In genomic region chr11:60707672-60708071, GRCm38 (mm10) we compare ENCODE assay signal across 8 mouse cellular contexts. TPM values are rescaled to one million over a fixed set of nuclear protein-coding genes. Genes with fewer than 3 reads are reported as not detected.
DNase-seq lines count a peak whose midpoint lies in the region; ATAC-seq and TF ChIP-seq lines count a peak whose summit lies in the region.

No protein-coding gene starts in this region.

- H3K9ac ChIP-seq in heart, postnatal 0 days (replicated peaks; ENCODE audit: low read depth, low read length): no peak overlapping the region
- no peak overlapping the region for H3K9ac ChIP-seq in liver, postnatal 0 days (replicated peaks)
- no peak overlapping the region for H3K9ac ChIP-seq in forebrain, embryonic 16.5 days (replicated peaks; ENCODE audit: low read depth, low read length)

- peak overlapping the region; percentile 69 for H3K27ac ChIP-seq in embryonic fibroblast, embryonic 13.5 days (ENCODE audit: insufficient read depth, low read length)
- H3K27ac ChIP-seq in heart, postnatal 0 days (ENCODE audit: low read depth): peak overlapping the region; percentile 27
- no peak overlapping the region for H3K27ac ChIP-seq in liver, postnatal 0 days (ENCODE audit: low read depth)
- no peak overlapping the region for H3K27ac ChIP-seq in forebrain, embryonic 16.5 days (ENCODE audit: low read length)

- no peak overlapping the region for H3K4me3 ChIP-seq in embryonic fibroblast, embryonic 13.5 days (ENCODE audit: insufficient read depth, low read length)
- H3K4me3 ChIP-seq in heart, postnatal 0 days (ENCODE audit: low read depth, low read length): no peak overlapping the region
- no peak overlapping the region for H3K4me3 ChIP-seq in liver, postnatal 0 days (ENCODE audit: low read depth, low read length)
- no peak overlapping the region for H3K4me3 ChIP-seq in forebrain, embryonic 16.5 days (replicated peaks; ENCODE audit: low read length)

- H3K9me3 ChIP-seq in heart, postnatal 0 days (replicated peaks; ENCODE audit: control insufficient read depth, low read length): no peaks in the 10 kb centered on the region
- H3K9me3 ChIP-seq in liver, postnatal 0 days (ENCODE audit: low read length): no peaks in the 10 kb centered on the region
- no peaks in the 10 kb centered on the region for H3K9me3 ChIP-seq in forebrain, embryonic 16.5 days (ENCODE audit: control insufficient read depth, low read length)

- peaks cover 13% of the 10 kb centered on the region for H3K4me1 ChIP-seq in embryonic fibroblast, embryonic 13.5 days (ENCODE audit: control insufficient read depth, insufficient read depth, low read length)
- H3K4me1 ChIP-seq in heart, postnatal 0 days (ENCODE audit: control insufficient read depth, insufficient read depth): no peaks in the 10 kb centered on the region; the same call in 1 of the 2 replicates
- no peaks in the 10 kb centered on the region for H3K4me1 ChIP-seq in liver, postnatal 0 days (ENCODE audit: insufficient read depth)
- peaks cover 8% of the 10 kb centered on the region for H3K4me1 ChIP-seq in forebrain, embryonic 16.5 days (replicated peaks; ENCODE audit: control insufficient read depth, insufficient read depth, low read length)

- no peak; the same call in 1 of the 2 replicates for TF ChIP-seq POLR2A in embryonic fibroblast, embryonic 13.5 days (IDR thresholded peaks at IDR 0.05; ENCODE audit: low read depth, low read length)

- DNase-seq in thymus, postnatal 4 days: peak; percentile 8
- DNase-seq in thymus, postnatal 0 days (ENCODE audit: low spot score): no peak
- DNase-seq in heart, postnatal 0 days (ENCODE audit: low spot score): peak; percentile 72
- peak; percentile 33 for DNase-seq in liver, postnatal 0 days
- peak; percentile 72 for DNase-seq in urinary bladder, adult 2 months (ENCODE audit: low spot score)
- no peak for DNase-seq in embryo, embryonic 10.5 days (ENCODE audit: low spot score)

- no peak for TF ChIP-seq CTCF in embryonic fibroblast, embryonic 13.5 days (IDR thresholded peaks at IDR 0.05; ENCODE audit: borderline replicate concordance, insufficient read depth, low read length)
- no peak for TF ChIP-seq CTCF in heart, postnatal 0 days (IDR thresholded peaks at IDR 0.05; ENCODE audit: low read depth)
- no peak for TF ChIP-seq CTCF in liver, postnatal 0 days (IDR thresholded peaks at IDR 0.05; ENCODE audit: low read depth)

- H3K36me3 ChIP-seq in heart, postnatal 0 days (replicated peaks; ENCODE audit: control insufficient read depth, insufficient read depth, low read length): peaks cover 70% of the 10 kb centered on the region
- peaks cover 61% of the 10 kb centered on the region for H3K36me3 ChIP-seq in liver, postnatal 0 days (replicated peaks; ENCODE audit: insufficient read depth, low read length)
- peaks cover 49% of the 10 kb centered on the region for H3K36me3 ChIP-seq in forebrain, embryonic 16.5 days (ENCODE audit: control insufficient read depth, insufficient read depth)

- no peaks in the 10 kb centered on the region for H3K27me3 ChIP-seq in heart, postnatal 0 days (ENCODE audit: control insufficient read depth, insufficient read depth, low read length)
- no peaks in the 10 kb centered on the region for H3K27me3 ChIP-seq in liver, postnatal 0 days (ENCODE audit: insufficient read depth, low read length)
- H3K27me3 ChIP-seq in forebrain, embryonic 16.5 days (replicated peaks; ENCODE audit: control insufficient read depth, insufficient read depth, low read length): no peaks in the 10 kb centered on the region

- no peak for TF ChIP-seq EP300 in heart, postnatal 0 days (IDR thresholded peaks at IDR 0.05; ENCODE audit: low read depth)
- TF ChIP-seq EP300 in liver, postnatal 0 days (IDR thresholded peaks at IDR 0.05; ENCODE audit: low read depth): no peak

- H3K4me2 ChIP-seq in heart, postnatal 0 days (ENCODE audit: low read depth, low read length): no peak overlapping the region
- H3K4me2 ChIP-seq in liver, postnatal 0 days (ENCODE audit: low read depth, low read length): no peak overlapping the region
- no peak overlapping the region for H3K4me2 ChIP-seq in forebrain, embryonic 16.5 days (ENCODE audit: low read length)

- WGBS in heart, postnatal 0 days: 44% methylated on average over 3 of the region's 3 CpGs
- 65% methylated on average over 3 of the region's 3 CpGs for WGBS in liver, postnatal 0 days (ENCODE audit: insufficient replicate concordance)
- WGBS in forebrain, embryonic 16.5 days: 80% methylated on average over 3 of the region's 3 CpGs

- peak; percentile 73 for ATAC-seq in heart, postnatal 0 days (ENCODE audit: insufficient read depth, low read depth)
- no peak for ATAC-seq in liver, postnatal 0 days
- ATAC-seq in forebrain, embryonic 16.5 days: no peak

RNA-seq across cellular contexts. Expression of gene Llgl1, which starts 8.1 kb away (rescaled TPM):
- 27.0 and 29.0 TPM in 2 replicates for polyA plus RNA-seq in thymus, postnatal 0 days (2015; fragmentation: Nextera tagmentation; extraction: Ambion mirVana)
- 26.6 and 32.2 TPM in 2 replicates for polyA plus RNA-seq in embryonic fibroblast, embryonic 13.5 days (2011; ENCODE audit: insufficient read length, low read depth, missing spikeins)
- total RNA-seq in heart, postnatal 0 days (2014; rRNA removed; ENCODE audit: low replicate concordance): 33.0 and 34.7 TPM in 2 replicates
- polyA plus RNA-seq in heart, postnatal 0 days (2015; fragmentation: Nextera tagmentation; extraction: Ambion mirVana): 13.5 and 13.9 TPM in 2 replicates
- 4.2 and 4.6 TPM in 2 replicates for polyA plus RNA-seq in liver, postnatal 0 days (2015; fragmentation: Nextera tagmentation; extraction: Ambion mirVana)
- 26.5 and 28.2 TPM in 2 replicates for polyA plus RNA-seq in urinary bladder, adult 2 months (2012; rRNA removed)
- polyA plus RNA-seq in forebrain, embryonic 16.5 days (2015; fragmentation: Nextera tagmentation; extraction: Ambion mirVana): 78.7 and 86.9 TPM in 2 replicates

RNA-seq across cellular contexts. Expression of gene Flii, which starts 19.4 kb away (rescaled TPM):
- polyA plus RNA-seq in thymus, postnatal 0 days (2015; fragmentation: Nextera tagmentation; extraction: Ambion mirVana): 72.6 and 78.7 TPM in 2 replicates
- polyA plus RNA-seq in embryonic fibroblast, embryonic 13.5 days (2011; ENCODE audit: insufficient read length, low read depth, missing spikeins): 71.6 and 97.3 TPM in 2 replicates
- 82.2 and 123 TPM in 2 replicates for total RNA-seq in heart, postnatal 0 days (2014; rRNA removed; ENCODE audit: low replicate concordance)
- 52.6 and 55.3 TPM in 2 replicates for polyA plus RNA-seq in heart, postnatal 0 days (2015; fragmentation: Nextera tagmentation; extraction: Ambion mirVana)
- polyA plus RNA-seq in liver, postnatal 0 days (2015; fragmentation: Nextera tagmentation; extraction: Ambion mirVana): 23.3 and 23.4 TPM in 2 replicates
- polyA plus RNA-seq in urinary bladder, adult 2 months (2012; rRNA removed): 175 and 179 TPM in 2 replicates
- 82.9 and 85.7 TPM in 2 replicates for polyA plus RNA-seq in forebrain, embryonic 16.5 days (2015; fragmentation: Nextera tagmentation; extraction: Ambion mirVana)

RNA-seq across cellular contexts. Expression of gene Mief2, which starts 20.5 kb away (rescaled TPM):
- polyA plus RNA-seq in thymus, postnatal 0 days (2015; fragmentation: Nextera tagmentation; extraction: Ambion mirVana): 10.3 and 11.0 TPM in 2 replicates
- polyA plus RNA-seq in embryonic fibroblast, embryonic 13.5 days (2011; ENCODE audit: insufficient read length, low read depth, missing spikeins): 7.4 and 14.2 TPM in 2 replicates
- total RNA-seq in heart, postnatal 0 days (2014; rRNA removed; ENCODE audit: low replicate concordance): 26.5 and 27.4 TPM in 2 replicates
- 19.5 and 20.4 TPM in 2 replicates for polyA plus RNA-seq in heart, postnatal 0 days (2015; fragmentation: Nextera tagmentation; extraction: Ambion mirVana)
- polyA plus RNA-seq in liver, postnatal 0 days (2015; fragmentation: Nextera tagmentation; extraction: Ambion mirVana): 4.5 and 4.9 TPM in 2 replicates
- polyA plus RNA-seq in urinary bladder, adult 2 months (2012; rRNA removed): 15.9 and 18.0 TPM in 2 replicates
- polyA plus RNA-seq in forebrain, embryonic 16.5 days (2015; fragmentation: Nextera tagmentation; extraction: Ambion mirVana): 25.5 and 25.7 TPM in 2 replicates

Comparison
In these comparisons a context has a peak if more than half of its experiments do, and no peak if none do; other contexts are left out.
1. DNase-seq: peak in thymus, postnatal 4 days (single experiment), heart, postnatal 0 days (single experiment), liver, postnatal 0 days (single experiment) and urinary bladder, adult 2 months (single experiment); none in thymus, postnatal 0 days (single experiment) and embryo, embryonic 10.5 days (single experiment).
2. H3K27ac ChIP-seq: peak in embryonic fibroblast, embryonic 13.5 days (single experiment) and heart, postnatal 0 days (single experiment); none in liver, postnatal 0 days (single experiment) and forebrain, embryonic 16.5 days (single experiment).